Mouse (Mus musculus): Measurements from ENCODE around the gene Ube2u.
"Not testable (repeated sequence)": the region's sequence is repeated elsewhere in the genome, so short reads cannot be mapped to it uniquely, and the experiment has no call there.

Gene Ube2u

DNA sequence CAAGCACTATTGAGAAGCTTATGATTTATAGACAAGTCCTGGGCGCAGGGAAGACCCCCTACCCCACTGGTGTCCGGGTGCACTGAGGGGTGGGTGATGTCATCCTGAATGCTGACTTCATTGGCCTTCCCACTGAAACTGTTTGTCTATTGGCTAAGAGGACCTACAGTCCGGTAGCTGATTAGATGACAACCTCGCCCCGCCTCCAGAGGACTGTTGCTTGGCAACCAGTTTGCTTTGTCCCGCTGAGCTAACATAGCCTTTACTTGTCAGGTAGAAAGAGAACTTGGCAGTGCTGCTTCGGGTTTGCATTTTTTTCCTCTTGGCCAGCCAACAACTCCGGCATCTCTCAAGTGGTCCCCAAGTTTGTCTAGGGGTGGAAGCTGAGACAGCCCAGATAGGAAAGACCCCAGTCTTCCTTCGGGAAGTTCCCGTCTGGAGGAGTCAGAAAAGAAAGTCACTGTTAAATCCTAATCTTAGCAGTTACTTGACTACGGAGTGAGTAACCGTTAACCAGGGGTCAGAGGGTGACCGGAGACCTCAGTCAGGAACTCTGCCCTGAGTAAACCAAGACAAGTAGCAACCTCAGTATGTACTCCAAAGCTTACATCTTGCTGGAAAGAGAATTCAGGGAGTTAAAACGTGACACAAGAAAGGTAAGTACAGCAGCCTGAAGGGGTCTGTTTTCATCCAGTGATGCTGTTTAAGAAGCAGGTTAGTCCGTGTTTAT lies at the start of gene Ube2u:
TSS of gene Ube2u (plus strand) at position 258 of the 730 bp plus-strand sequence.
- peak; percentile 55 for DNase-seq (ENCODE audit: low spot score)

GRCm38 (mm10) chr4:100429371-100429900 lies 49.2 kb upstream of the Ube2u start:
- no peak for DNase-seq (ENCODE audit: low spot score)

DNA sequence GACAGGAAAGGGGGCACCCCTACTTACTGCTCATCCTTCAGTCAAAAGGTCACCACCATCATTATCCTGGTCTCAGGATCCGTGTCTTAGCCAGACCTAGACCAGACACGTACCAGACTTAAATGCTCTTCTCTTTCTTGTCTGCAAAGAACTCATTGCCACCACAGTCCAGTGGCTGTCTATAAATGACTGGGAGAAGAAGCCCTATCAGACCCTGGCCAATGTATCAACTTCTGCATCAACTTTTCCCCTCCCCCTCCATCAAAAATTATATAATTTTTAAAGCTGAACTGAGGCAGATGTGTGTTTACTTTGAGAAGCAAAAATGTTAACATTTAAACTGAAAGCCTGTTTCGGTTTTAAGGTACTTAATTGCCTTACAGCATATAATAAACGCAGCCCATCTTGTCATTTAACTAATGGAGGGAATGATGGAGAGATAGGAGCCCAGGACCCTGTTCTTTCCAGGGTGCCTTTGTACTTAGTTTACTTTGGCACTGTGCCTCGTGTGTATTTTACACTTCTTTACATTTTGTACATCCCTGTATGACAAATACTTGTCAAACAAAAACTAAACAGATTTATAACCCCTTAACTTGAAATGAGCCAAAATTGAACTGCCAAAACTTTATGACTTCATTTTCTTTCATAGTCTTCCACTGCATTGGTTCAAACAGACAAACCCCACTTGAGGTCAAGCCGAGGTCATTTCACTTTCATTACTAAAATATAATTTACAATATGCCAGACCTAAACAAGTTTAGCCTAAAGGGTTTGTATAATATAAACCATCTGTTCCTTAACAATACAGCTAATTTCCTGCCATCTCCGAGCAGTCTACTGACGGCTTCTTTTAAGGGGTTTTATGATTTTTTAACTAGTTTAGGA lies 43.1 kb upstream of the Ube2u start:
- no peak for DNase-seq (ENCODE audit: low spot score)

GRCm38 (mm10) chr4:100436169-100436547 lies 42.5 kb upstream of the Ube2u start:
- DNase-seq (ENCODE audit: low spot score): no peak

- no peak for DNase-seq (ENCODE audit: low spot score)
Observed at GRCm38 (mm10) chr4:100446897-100447296, 31.8 kb upstream of the Ube2u start.

DNA sequence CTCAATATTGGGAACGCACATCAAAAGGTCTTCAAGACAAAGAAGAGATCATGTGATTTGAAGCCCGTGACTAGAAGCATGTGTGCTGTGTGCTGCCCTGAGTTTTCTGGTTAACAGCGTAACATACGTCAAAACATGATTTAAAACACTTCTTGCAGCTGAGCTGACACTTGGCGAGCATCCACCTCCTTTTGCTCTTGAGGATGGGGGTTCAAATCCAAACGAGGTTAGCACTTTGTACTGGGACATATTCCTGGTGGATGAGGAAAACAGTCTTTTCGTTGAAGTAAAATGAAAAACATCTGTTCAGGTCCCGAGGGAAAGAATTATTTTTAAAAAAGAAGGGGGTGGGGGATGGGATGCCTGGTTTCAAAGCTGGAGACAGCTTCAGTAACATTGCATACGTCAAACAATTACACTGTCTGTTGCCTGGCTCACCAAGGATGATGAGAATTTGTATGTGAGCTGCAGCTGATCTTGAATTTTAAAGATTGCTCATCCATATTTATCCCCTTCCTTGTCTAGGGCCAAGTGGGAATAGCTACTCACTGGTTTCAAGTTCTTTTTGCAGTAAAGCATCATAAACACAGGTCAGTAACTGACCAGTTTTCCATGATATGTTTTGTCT lies 16.0 kb upstream of the Ube2u start:
- no peak for DNase-seq (ENCODE audit: low spot score)

DNA sequence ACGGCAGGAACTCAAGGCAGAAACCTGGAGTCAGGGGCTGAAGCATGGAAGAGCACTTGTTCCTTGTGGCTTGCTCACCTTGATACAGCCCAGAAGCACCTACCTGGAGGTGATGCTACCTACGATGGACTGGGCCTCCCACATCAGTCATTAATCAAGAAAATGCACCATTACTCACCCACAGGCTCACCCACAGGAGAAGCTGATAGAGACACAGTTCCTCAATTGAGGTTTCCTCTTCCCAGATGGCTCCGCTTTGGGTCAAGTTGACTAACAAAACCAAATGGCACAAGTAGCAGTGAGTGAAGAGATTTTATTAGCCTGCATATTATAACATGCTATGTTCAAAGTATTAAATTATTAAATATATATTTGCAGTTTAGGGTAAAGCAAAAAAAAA lies 9.8 kb downstream of the Ube2u start:
- DNase-seq (ENCODE audit: low spot score): no peak

DNA sequence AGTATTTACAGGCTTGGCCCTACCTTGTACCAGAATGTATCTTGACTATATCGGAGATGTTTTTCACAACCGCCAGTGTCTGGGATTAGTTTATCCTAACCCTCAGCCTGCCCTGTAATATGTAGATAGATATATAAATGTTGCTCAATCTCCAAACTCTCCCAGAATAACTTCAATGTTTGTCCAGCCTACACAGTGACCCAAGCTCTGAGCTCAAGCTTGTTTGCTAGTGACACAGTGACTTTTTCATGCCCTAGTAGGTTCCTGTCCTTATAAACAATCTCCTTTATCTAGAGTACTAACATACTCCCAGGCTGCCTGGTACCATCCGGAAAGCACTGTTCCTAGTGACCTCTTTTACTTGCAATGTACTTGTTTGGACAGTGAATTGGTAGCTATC lies 16.5 kb downstream of the Ube2u start:
- no peak for DNase-seq (ENCODE audit: low spot score)

DNA sequence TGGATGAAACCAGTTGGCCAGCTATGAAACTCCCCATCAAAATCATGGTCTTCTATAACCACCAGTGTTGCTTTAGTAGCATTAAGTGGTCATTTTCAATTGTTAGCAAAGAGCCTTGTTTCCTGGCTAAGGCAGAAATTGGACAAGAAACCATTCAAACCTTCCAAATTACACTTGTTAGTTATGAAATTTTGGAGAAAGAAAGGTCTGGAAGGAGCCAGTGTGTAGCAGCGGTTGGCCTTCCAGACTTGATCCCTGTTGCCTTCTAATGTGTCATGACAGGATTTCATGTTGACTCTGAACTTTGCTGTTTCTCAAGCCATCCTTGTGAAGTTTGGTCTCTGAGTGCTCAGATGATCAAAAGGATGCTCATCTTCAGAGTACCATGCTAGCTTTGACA lies 17.9 kb downstream of the Ube2u start:
- DNase-seq (ENCODE audit: low spot score): no peak

GRCm38 (mm10) chr4:100498192-100498591 lies 19.5 kb downstream of the Ube2u start:
- DNase-seq (ENCODE audit: low spot score): no peak

DNA sequence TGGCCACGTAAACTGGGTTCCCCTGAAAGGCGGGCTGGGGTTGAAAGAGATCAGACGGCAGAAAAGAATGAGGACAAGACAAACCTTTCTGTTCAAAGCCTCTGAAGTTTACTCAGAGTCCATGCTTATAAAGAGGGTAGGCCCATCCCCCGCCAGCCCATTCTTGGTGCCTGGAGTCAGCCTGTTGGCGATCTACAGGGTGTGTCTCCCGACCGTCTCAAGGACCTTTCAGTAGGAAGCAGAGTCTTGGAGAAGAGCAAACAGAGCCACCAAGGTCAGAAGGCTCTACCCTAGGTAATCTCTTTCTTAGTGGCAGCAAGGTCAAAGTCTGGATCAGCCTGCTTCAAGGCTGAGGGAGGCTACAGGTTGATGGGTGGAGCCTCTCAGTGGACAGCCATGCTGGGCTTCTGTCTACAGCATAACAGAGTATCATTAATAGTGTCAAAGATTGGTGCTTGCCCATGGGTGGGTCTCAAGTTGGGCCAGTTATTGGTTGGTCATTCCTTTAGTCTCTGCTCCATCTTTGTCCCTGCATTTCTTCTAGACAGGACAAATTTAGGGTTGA lies 20.5 kb downstream of the Ube2u start:
- DNase-seq (ENCODE audit: low spot score): not testable (repeated sequence)

GRCm38 (mm10) chr4:100503337-100503736 lies 24.7 kb downstream of the Ube2u start:
- DNase-seq (ENCODE audit: low spot score): no peak

DNA sequence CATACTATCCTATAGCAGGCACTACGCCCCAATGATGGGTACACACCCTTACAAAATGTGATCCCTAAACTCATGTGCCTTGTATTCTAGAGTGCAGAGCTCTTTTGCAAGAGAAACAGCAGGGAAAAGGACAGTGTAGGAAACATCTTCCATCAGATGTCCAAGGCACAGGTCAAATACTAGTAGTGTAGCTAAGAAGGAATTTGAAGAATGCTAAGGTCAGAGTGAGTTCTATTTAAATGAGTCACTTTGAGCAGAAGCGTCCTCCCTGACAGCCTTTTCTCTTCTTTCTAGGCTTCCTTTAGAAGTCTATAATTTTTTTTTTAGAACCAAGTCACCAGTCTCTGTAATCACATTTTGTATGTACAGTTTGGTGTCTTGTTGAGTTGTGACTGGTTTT lies 39.0 kb downstream of the Ube2u start:
- no peak for DNase-seq (ENCODE audit: low spot score)

DNA sequence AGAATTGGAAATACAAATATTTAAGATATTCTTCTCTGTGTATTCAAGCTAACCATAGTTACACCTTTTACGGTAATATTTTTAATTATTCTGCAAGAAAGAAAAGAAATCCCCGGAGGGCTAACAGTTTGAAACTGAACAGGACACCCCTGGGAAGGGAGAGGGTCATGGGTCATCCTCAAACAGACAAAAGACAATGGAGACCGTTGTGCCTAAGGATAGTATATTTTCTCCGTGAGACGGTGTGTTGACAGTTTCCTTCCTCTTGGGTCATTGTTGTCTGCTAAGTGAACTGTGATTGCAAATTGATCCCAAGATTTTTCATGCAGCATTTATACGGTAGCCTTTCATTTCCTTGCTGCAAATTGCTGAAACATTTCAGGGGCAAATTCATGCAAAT lies 43.9 kb downstream of the Ube2u start:
- DNase-seq (ENCODE audit: low spot score): no peak

DNA sequence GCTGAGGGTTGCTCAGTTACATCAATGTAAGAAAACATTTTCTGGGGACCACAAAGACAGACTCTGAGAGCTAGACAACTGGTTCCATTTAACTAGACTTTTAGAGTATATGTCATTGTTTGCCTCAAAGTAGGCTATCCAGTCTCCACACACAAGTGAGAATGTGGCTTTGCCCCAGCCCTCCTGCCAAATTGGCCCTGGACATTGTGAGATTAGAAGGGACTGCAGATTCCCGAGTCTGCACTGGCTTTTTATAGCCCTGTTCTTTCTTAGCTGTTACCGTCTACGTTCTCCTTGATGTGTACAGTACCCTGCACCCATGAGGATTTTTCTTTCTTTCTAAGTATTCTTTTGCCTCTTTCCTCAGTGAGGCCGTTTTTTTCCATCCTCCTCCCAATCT lies 46.1 kb downstream of the Ube2u start:
- DNase-seq (ENCODE audit: low spot score): no peak

DNA sequence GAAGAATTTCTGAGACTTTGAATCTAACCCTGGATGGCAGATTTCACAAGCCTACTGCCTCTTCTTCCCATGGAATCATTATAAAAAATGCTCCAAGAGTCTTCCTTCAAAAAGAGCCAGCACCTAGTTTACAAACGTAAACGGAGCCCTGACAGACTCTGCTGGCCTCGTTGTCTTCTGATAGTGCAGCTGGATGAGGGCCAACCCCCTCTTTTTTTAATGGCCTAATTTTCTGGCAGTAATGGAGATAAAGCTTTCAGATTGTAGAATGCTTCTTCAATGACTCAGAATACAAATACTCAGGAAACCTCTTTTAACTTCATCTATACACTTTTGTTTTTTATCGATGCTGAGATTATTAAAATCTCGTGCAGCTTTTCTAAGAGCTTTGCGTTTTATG lies 47.6 kb downstream of the Ube2u start:
- peak; percentile 18 for DNase-seq (ENCODE audit: low spot score)

DNA sequence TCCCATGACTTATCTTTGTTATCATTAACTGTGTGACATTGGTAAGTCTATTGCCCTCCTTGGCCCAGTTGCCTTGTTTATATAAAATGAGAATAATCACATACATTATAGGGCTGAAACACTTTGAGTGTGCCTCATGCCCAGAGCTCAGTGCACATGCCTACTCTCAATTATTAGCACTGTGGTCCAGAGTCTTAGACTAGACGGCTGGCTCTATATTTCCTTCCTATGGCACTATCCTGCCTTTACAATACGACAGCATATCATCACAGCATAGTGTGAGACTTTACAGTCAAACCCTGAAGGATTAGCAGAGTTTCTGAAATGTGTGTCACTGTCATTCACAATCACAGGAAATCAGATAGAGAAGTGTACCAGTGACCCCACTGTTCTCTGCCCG lies 48.4 kb downstream of the Ube2u start:
- DNase-seq (ENCODE audit: low spot score): no peak

DNA sequence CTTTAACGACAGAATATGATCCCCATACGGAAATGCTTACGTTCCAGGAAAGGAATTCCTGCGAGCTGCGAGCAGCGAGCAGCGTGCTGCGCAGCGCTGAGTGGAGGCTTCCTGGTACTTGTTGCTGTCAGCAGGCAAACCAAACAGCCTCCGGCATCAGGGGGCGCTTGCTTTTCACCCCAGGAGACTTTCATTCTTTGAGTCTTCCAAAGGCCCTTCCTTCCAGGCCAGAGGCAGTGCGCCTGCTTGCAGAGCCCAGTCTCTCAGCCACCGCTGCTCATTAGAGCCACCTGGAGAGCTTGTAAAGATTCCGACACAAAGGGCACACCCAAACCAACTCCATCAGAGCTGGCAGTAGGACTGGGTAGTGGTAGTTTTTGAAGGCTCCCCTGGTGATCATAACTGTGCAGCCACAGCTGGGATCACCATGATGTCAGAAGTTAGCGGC lies 48.9 kb downstream of the Ube2u start:
- no peak for DNase-seq (ENCODE audit: low spot score)

DNA sequence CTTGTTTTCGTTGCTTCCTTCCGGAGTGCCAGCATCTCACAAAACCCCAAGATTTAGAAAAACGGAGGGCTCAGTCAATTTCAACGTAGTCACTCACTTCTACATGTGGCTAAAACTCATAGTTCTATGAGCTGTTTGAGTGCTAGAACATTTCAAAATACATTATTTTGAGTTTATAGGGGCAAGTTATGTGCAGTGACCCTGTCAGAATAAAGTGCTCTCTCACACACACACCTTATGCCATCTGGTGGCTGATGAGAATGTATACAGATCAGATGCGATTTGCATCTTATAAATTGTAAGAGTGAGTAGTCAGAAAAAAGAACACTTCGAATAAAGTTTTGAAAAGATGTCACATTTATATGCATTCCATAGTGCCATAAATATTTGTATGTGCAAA lies 55.0 kb downstream of the Ube2u start:
- no peak for DNase-seq (ENCODE audit: low spot score)

- DNase-seq (ENCODE audit: low spot score): no peak
Observed at GRCm38 (mm10) chr4:100534946-100535345, 56.3 kb downstream of the Ube2u start.

- no peak for DNase-seq (ENCODE audit: low spot score)
Observed at GRCm38 (mm10) chr4:100537898-100538297, 59.2 kb downstream of the Ube2u start.

DNA sequence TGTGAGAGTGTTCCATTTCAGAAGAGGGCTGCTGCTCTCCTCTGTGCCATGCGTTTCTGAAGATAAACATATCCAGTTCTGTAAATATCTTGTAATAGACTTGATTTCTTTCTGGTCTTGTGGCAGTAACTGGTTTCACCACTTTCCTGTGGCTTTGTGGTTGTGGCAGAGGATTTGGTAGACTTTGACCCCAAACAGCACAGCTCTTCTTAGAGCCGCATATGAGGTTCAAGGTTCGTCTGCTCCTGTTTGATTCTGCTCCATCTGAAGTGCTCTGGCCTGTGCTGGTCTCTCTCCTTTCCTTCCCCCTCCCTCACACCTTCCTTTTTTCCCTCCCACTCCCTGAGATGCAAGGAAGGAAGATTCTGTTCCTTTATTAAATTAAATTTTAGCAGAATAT lies 60.8 kb downstream of the Ube2u start:
- no peak for DNase-seq (ENCODE audit: low spot score)

Measured in ovary, adult 18-20 months (tissue).